Comparison of ENCODE assay signal across 9 mouse cellular contexts in the genomic region with DNA sequence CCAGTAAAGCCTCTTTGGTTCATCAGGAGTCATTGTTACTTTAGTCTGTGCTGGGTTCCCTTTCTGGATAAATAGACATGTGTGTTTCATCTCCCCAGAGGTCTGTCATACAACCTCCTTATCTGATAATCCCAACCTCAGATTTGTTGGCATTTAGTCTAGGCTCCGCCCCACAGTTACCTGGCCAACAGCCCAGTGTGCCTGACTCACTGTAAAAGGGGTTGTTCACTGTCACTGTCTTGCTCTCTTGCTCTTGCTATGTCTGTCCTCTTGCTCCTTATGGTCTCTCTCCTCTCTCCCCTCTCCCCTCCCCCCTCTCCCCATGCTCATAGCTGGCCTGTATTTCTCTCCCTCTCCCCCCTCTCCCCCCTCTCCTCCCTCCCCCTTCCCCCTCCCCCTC. TPM values are rescaled to one million over a fixed set of nuclear protein-coding genes. Genes with fewer than 3 reads are reported as not detected.
DNase-seq lines count a peak whose midpoint lies in the region; ATAC-seq lines count a peak whose summit lies in the region.
"Had no signal": no experiment of that assay in that cellular context is flagged by ENCODE, and none has a peak within 500 bp of the region (broad histone marks: within the 10 kb centered on the region; RNA-seq: fewer than 3 reads in every experiment).

No protein-coding gene starts in this region.

- H3K9me3 ChIP-seq in hindbrain, embryonic 10.5 days: 0 out of 2 replicates have a peak, but pooled peaks cover 4% of the 10 kb centered on the region
- no peaks in the 10 kb centered on the region for H3K9me3 ChIP-seq in hindbrain, embryonic 16.5 days (ENCODE audit: control insufficient read depth, low read length)
- H3K9me3 ChIP-seq: midbrain, embryonic 12.5 days had no signal

- no peak for DNase-seq in hindbrain, embryonic 10.5 days (ENCODE audit: low spot score)
- peak; percentile 89 to 95 for DNase-seq in adrenal gland, adult (ENCODE audit: inconsistent age in 2 of 2, low spot score in 1 of 2)
- DNase-seq in heart, postnatal 14 days: peak; percentile 25 to 44
- DNase-seq in lung, postnatal 14 days: peak; percentile 53
- DNase-seq in testis, postnatal 10 days (ENCODE audit: low spot score): no peak
- no peak for DNase-seq in right cerebral cortex, adult 18-20 months

- 0 out of 2 replicates have a peak overlapping the region, but pooled peaks have one; percentile 5 for H3K27ac ChIP-seq in hindbrain, embryonic 10.5 days
- H3K27ac ChIP-seq in hindbrain, embryonic 16.5 days (ENCODE audit: low read depth, low read length): no peak overlapping the region
- H3K27ac ChIP-seq: midbrain, embryonic 12.5 days had no signal

- no peaks in the 10 kb centered on the region for H3K36me3 ChIP-seq in hindbrain, embryonic 10.5 days
- H3K36me3 ChIP-seq in hindbrain, embryonic 16.5 days (ENCODE audit: control insufficient read depth, insufficient read depth, low read length): no peaks in the 10 kb centered on the region
- H3K36me3 ChIP-seq: midbrain, embryonic 12.5 days had no signal

- no peak overlapping the region for H3K9ac ChIP-seq in hindbrain, embryonic 16.5 days (ENCODE audit: low read depth, low read length)
- H3K9ac ChIP-seq: midbrain, embryonic 12.5 days had no signal

- no peak overlapping the region for H3K4me2 ChIP-seq in hindbrain, embryonic 16.5 days (ENCODE audit: low read length)
- H3K4me2 ChIP-seq: midbrain, embryonic 12.5 days had no signal

- no peaks in the 10 kb centered on the region for H3K27me3 ChIP-seq in hindbrain, embryonic 10.5 days (ENCODE audit: insufficient read depth, poor library complexity, severe bottlenecking)
- no peaks in the 10 kb centered on the region for H3K27me3 ChIP-seq in hindbrain, embryonic 16.5 days (replicated peaks; ENCODE audit: control insufficient read depth, insufficient read depth, low read length)
- H3K27me3 ChIP-seq: midbrain, embryonic 12.5 days had no signal

- H3K4me1 ChIP-seq in hindbrain, embryonic 10.5 days (replicated peaks): peaks cover 15% of the 10 kb centered on the region; the same call in 1 of the 2 replicates
- no peaks in the 10 kb centered on the region for H3K4me1 ChIP-seq in hindbrain, embryonic 16.5 days (ENCODE audit: control insufficient read depth, insufficient read depth, low read depth, low read length)

- no peak overlapping the region for H3K4me3 ChIP-seq in hindbrain, embryonic 10.5 days
- H3K4me3 ChIP-seq in hindbrain, embryonic 16.5 days (ENCODE audit: low read length): no peak overlapping the region
- H3K4me3 ChIP-seq: midbrain, embryonic 12.5 days had no signal

- intact Hi-C loops in heart, postnatal 14 days (cut with DNase I): no loop called here

- 85% methylated on average over 1 of the region's 1 CpGs for WGBS in hindbrain, embryonic 10.5 days
- WGBS in hindbrain, embryonic 16.5 days: 89% methylated on average over 1 of the region's 1 CpGs

- no peak for ATAC-seq in hindbrain, embryonic 16.5 days
- no peak for ATAC-seq in monocyte, adult 5-6 weeks (replicated peaks; ENCODE audit: insufficient number of reproducible peaks, low FRiP score, low TSS enrichment, poor library complexity, severe bottlenecking)

RNA-seq across cellular contexts. Expression of a gene that starts 44.3 kb away (rescaled TPM):
- 11.2 and 12.3 TPM in 2 replicates for polyA plus RNA-seq in hindbrain, embryonic 10.5 days (2016; fragmentation: Nextera tagmentation; extraction: Ambion mirVana)
- 20.1 and 21.9 TPM in 2 replicates for polyA plus RNA-seq in hindbrain, embryonic 16.5 days (2015; fragmentation: Nextera tagmentation; extraction: Ambion mirVana)
- total RNA-seq in heart, postnatal 14 days (2021): 1 to 10 TPM; 1.7 to 1.8 TPM
- 111 to 129 TPM (median 120 TPM) in 3 replicates for total RNA-seq in monocyte, adult 5-6 weeks (2017)

RNA-seq across cellular contexts. Expression of a gene that starts 44.5 kb away (rescaled TPM):
- polyA plus RNA-seq in hindbrain, embryonic 10.5 days (2016; fragmentation: Nextera tagmentation; extraction: Ambion mirVana): 22.2 and 28.4 TPM in 2 replicates
- polyA plus RNA-seq in hindbrain, embryonic 16.5 days (2015; fragmentation: Nextera tagmentation; extraction: Ambion mirVana): 14.6 and 15.4 TPM in 2 replicates
- total RNA-seq in heart, postnatal 14 days (2021): 10 to 100 TPM; 20.1 to 21.1 TPM
- total RNA-seq in monocyte, adult 5-6 weeks (2017): 14.7 to 33.3 TPM (median 15.0 TPM) in 3 replicates

RNA-seq across cellular contexts. Expression of a gene that starts 57.0 kb away (rescaled TPM):
- 37.2 and 53.0 TPM in 2 replicates for polyA plus RNA-seq in hindbrain, embryonic 10.5 days (2016; fragmentation: Nextera tagmentation; extraction: Ambion mirVana)
- 31.4 and 36.3 TPM in 2 replicates for polyA plus RNA-seq in hindbrain, embryonic 16.5 days (2015; fragmentation: Nextera tagmentation; extraction: Ambion mirVana)
- total RNA-seq in heart, postnatal 14 days (2021): 10 to 100 TPM; 24.5 to 34.7 TPM
- total RNA-seq in monocyte, adult 5-6 weeks (2017): 55.0 to 101 TPM (median 84.1 TPM) in 3 replicates

Comparison
In these comparisons a context has a peak if more than half of its experiments do, and no peak if none do; other contexts are left out.
1. DNase-seq: peak in adrenal gland, adult (2 of 2), heart, postnatal 14 days (2 of 2) and lung, postnatal 14 days (single experiment); none in hindbrain, embryonic 10.5 days (single experiment), testis, postnatal 10 days (single experiment) and right cerebral cortex, adult 18-20 months (single experiment).
2. RNA of a gene that starts 44.3 kb away (total RNA-seq): 111 to 129 TPM in monocyte, adult 5-6 weeks; 1.7 to 1.8 TPM in heart, postnatal 14 days; every median in the first group is over 10 times any median in the second.